Mouse (Mus musculus): ENCODE results near the gene Stx16. TPM values are rescaled to one million over a fixed set of nuclear protein-coding genes. Genes with fewer than 3 reads are reported as not detected.

Gene Stx16
- polyA plus RNA-seq, 1 experiment from 2014 or later = 9.2 TPM

DNA sequence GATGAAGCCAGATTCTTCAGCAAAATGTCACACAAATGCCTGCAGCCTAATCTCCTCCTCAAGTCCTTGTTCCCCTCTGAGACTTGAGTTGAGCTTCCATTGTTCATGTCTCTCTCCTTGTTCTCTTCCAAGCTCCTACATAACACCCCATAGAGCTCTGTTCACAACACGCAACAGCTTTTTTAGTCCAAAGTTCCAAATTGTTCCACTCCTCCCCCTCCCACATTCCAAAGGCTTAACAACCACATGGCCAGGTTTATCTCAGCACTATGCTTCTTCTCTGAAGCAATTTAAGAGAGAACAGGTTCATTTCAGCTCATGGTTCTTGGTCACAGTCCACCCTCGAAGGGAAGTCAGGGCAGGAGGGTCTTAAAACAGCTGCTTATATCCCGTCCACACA, 18.4 kb upstream of the Stx16 start:
- H3K27me3 ChIP-seq (replicated peaks; ENCODE audit: control insufficient read depth, insufficient read depth, low read length) = no peaks in the 10 kb centered on the region
- no peak for ATAC-seq (replicated peaks; ENCODE audit: low FRiP score, low TSS enrichment, low read depth)
- 84% methylated on average over 3 of the region's 3 CpGs for WGBS
- no peak overlapping the region for H3K4me2 ChIP-seq (ENCODE audit: low read length)
- H3K9me3 ChIP-seq (ENCODE audit: control insufficient read depth, low read length) = no peaks in the 10 kb centered on the region
- peak; percentile 47 for DNase-seq (ENCODE audit: low spot score)
- H3K4me1 ChIP-seq (replicated peaks; ENCODE audit: control insufficient read depth, insufficient read depth, low read length) = peaks cover 6% of the 10 kb centered on the region
- H3K36me3 ChIP-seq (ENCODE audit: control insufficient read depth, insufficient read depth, low read length) = no peaks in the 10 kb centered on the region
- H3K27ac ChIP-seq (ENCODE audit: low read depth) = no peak overlapping the region
- H3K4me3 ChIP-seq (ENCODE audit: low read depth, low read length) = no peak overlapping the region
- H3K9ac ChIP-seq (ENCODE audit: low read length) = no peak overlapping the region

DNA sequence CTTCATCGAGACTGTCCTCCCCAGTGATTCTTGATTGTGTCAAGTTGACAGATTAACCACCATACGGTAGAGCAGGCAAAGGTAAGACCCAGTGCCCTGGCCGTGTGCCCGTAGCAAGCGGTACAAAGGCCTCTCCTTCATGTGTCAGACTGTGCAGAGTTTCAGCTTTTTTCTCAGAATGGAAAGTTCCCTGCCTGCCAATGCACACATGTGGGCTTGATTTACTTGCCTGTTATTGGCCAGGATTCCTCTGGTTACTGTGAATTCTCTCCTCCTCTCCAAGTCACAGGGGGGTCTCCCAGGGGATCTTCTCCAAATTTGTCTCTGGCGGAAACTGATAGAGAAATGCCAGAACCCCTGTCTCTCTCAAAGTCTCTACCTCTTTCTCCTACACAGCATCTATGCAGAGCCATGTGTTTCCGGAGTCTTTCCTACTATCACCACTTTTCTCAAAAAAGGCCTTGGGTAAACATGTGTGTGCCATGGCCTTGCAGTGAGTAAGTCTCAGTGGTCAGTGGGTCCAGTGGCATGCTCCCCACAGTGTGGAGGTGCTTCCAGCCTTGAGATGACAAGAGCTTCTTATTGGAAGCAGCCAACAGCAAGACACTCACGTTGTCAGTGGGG, 17.7 kb upstream of the Stx16 start:
- H3K4me3 ChIP-seq (ENCODE audit: low read depth, low read length) = no peak overlapping the region
- H3K9me3 ChIP-seq (ENCODE audit: control insufficient read depth, low read length) = no peaks in the 10 kb centered on the region
- H3K27me3 ChIP-seq (replicated peaks; ENCODE audit: control insufficient read depth, insufficient read depth, low read length) = no peaks in the 10 kb centered on the region
- peaks cover 6% of the 10 kb centered on the region for H3K4me1 ChIP-seq (replicated peaks; ENCODE audit: control insufficient read depth, insufficient read depth, low read length)
- H3K36me3 ChIP-seq (ENCODE audit: control insufficient read depth, insufficient read depth, low read length) = no peaks in the 10 kb centered on the region
- WGBS = 57% methylated on average over 8 of the region's 8 CpGs
- DNase-seq (ENCODE audit: low spot score) = peak; percentile 55
- no peak overlapping the region for H3K4me2 ChIP-seq (ENCODE audit: low read length)
- peak overlapping the region; percentile 44 for H3K27ac ChIP-seq (ENCODE audit: low read depth)
- peak; percentile 47; the same call in 1 of the 2 replicates for ATAC-seq (replicated peaks; ENCODE audit: low FRiP score, low TSS enrichment, low read depth)
- H3K9ac ChIP-seq (ENCODE audit: low read length) = no peak overlapping the region

DNA sequence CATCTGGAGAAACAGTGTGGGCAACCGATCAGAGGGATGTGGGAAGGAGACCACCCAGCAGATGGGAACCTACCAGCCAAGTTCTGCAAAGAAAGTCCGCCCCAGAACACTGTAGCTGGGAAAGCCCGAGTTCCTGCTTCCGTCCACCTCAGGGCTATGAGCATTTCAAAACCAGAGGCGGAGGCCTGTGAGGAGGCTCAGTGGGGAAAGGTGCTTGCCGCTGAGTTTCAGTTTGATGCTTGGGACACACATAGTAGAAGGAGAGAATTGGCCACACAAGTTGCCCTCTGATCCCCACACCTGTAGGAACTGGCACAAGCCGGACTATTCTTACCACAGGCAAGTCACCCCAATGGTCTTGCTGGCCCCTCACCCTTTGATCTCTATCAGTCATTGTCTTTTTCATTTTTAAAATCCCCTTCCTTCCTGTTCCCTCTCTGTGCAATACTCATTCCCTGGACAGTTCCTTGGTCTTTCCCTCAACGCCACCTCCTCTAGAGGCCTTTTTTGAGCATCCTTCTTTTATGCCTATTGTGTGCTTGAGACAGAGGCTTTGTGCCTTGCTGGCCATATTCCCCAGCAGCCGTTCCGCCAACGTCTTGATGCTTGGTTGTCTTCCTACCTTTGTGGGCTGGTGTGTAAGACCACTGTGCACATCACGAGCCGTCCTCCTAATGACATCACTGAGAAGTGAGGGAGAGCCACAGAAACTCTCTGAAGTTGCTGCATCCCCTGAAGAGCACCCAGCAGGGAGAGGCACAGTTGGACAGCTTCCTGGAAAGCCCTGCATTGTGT, 16.3 kb upstream of the Stx16 start:
- Histone ChIP-seq H3K4me1 (replicated peaks; ENCODE audit: control insufficient read depth, insufficient read depth, low read length) (peaks cover 10% of the 10 kb centered on the region), H3K4me2 (ENCODE audit: low read length) (no peak overlapping the region), H3K36me3 (ENCODE audit: control insufficient read depth, insufficient read depth, low read length) (no peaks in the 10 kb centered on the region), H3K4me3 (ENCODE audit: low read depth, low read length) (no peak overlapping the region), H3K9me3 (ENCODE audit: control insufficient read depth, low read length) (no peaks in the 10 kb centered on the region), H3K9ac (ENCODE audit: low read length) (no peak overlapping the region), H3K27ac (ENCODE audit: low read depth) (no peak overlapping the region), H3K27me3 (replicated peaks; ENCODE audit: control insufficient read depth, insufficient read depth, low read length) (no peaks in the 10 kb centered on the region)
- WGBS = 92% methylated on average over 13 of the region's 13 CpGs
- no peak for ATAC-seq (replicated peaks; ENCODE audit: low FRiP score, low TSS enrichment, low read depth)
- no peak for DNase-seq (ENCODE audit: low spot score)

DNA sequence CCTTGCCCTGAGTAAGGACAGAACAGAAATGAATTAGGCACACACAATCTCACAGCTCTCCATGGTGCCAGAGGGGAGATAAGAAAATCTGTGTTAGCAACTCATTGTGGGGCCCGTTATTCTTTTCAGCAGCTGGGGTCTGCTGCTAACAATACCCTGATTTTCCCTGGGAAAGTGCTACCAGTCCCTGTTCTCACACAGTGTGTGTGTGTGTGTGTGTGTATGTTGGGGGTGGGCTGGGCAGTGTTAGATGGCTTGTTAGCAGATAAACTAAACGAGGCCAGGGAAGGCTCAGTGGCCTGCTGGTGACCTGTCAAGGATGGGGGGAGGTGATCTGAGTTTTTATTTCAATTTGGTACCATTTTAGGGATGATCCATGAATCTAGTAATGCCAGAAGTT, 14.9 kb upstream of the Stx16 start:
- no peaks in the 10 kb centered on the region for H3K27me3 ChIP-seq (replicated peaks; ENCODE audit: control insufficient read depth, insufficient read depth, low read length)
- 18% methylated on average over 2 of the region's 2 CpGs for WGBS
- ATAC-seq (replicated peaks; ENCODE audit: low FRiP score, low TSS enrichment, low read depth) (no peak), DNase-seq (ENCODE audit: low spot score) (peak; percentile 47)
- no peaks in the 10 kb centered on the region for H3K36me3 ChIP-seq (ENCODE audit: control insufficient read depth, insufficient read depth, low read length)
- H3K9me3 ChIP-seq (ENCODE audit: control insufficient read depth, low read length) = no peaks in the 10 kb centered on the region
- no peak overlapping the region for H3K9ac ChIP-seq (ENCODE audit: low read length)
- H3K4me3 ChIP-seq (ENCODE audit: low read depth, low read length) = no peak overlapping the region
- H3K4me1 ChIP-seq (replicated peaks; ENCODE audit: control insufficient read depth, insufficient read depth, low read length) = peaks cover 10% of the 10 kb centered on the region
- no peak overlapping the region for H3K4me2 ChIP-seq (ENCODE audit: low read length)
- H3K27ac ChIP-seq (ENCODE audit: low read depth) = no peak overlapping the region

DNA sequence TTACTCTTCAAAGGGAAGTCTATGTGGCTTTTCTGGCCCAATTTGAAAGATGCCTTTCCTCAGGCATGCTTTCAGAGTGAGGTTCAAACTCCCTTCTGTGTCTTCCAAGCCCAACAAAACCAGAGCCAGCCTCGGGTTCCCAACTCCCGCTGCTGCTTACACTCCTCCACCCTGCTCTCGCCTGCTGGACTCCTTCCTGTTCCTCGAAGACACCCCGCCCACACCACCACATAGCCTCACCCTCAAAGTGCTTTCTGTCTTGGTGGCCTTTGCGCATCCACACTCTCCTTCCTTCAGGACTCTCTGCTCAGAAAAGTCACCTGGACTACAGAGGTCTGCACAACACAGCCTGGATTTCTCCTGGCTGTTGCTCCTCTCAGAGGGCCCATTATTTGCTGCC, 13.0 kb upstream of the Stx16 start:
- peak; percentile 32 for DNase-seq (ENCODE audit: low spot score)
- Histone ChIP-seq H3K4me2 (ENCODE audit: low read length) (no peak overlapping the region), H3K27ac (ENCODE audit: low read depth) (no peak overlapping the region), H3K4me3 (ENCODE audit: low read depth, low read length) (no peak overlapping the region), H3K27me3 (replicated peaks; ENCODE audit: control insufficient read depth, insufficient read depth, low read length) (no peaks in the 10 kb centered on the region), H3K36me3 (ENCODE audit: control insufficient read depth, insufficient read depth, low read length) (no peaks in the 10 kb centered on the region), H3K9me3 (ENCODE audit: control insufficient read depth, low read length) (no peaks in the 10 kb centered on the region), H3K4me1 (replicated peaks; ENCODE audit: control insufficient read depth, insufficient read depth, low read length) (peaks cover 10% of the 10 kb centered on the region), H3K9ac (ENCODE audit: low read length) (no peak overlapping the region)
- 67% methylated on average over 6 of the region's 6 CpGs for WGBS
- no peak for ATAC-seq (replicated peaks; ENCODE audit: low FRiP score, low TSS enrichment, low read depth)

DNA sequence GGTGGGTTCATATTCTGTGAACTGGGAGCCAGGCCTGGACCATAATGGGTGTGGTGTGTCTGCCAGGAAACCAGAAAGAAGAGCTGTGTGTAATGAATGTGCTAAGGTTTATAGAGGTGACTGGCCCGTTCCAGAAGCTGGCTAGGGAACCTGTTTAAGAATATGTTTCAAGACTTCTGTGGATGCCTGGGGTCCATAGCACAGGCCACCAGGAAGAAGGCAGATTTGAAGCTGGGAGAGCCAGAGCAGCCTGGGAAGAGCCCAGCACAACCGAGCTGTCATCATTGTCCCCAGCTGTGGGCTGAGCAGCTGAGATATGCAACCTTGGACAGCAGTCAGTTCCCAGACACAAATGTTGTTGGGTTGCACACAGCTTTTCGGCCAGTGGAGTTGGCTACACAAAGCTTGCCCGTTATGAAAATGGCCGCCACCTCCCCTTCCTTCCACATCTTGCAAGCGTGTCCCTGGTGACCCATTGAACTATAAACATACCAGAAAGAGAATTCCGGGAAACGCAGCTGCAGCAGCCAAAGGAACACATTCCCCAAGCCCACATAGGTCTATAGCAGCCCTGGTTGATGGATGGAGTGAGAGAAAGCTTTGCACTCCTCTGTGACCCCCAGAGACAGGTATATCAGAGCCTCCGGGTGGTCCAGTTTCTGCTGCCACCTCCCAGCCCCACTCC, 12.4 kb upstream of the Stx16 start:
- no peak for DNase-seq (ENCODE audit: low spot score)
- Histone ChIP-seq H3K9me3 (ENCODE audit: control insufficient read depth, low read length) (no peaks in the 10 kb centered on the region), H3K4me3 (ENCODE audit: low read depth, low read length) (no peak overlapping the region), H3K9ac (ENCODE audit: low read length) (no peak overlapping the region), H3K36me3 (ENCODE audit: control insufficient read depth, insufficient read depth, low read length) (no peaks in the 10 kb centered on the region), H3K4me2 (ENCODE audit: low read length) (no peak overlapping the region), H3K27ac (ENCODE audit: low read depth) (no peak overlapping the region), H3K4me1 (replicated peaks; ENCODE audit: control insufficient read depth, insufficient read depth, low read length) (peaks cover 4% of the 10 kb centered on the region), H3K27me3 (replicated peaks; ENCODE audit: control insufficient read depth, insufficient read depth, low read length) (no peaks in the 10 kb centered on the region)
- ATAC-seq (replicated peaks; ENCODE audit: low FRiP score, low TSS enrichment, low read depth) = no peak
- WGBS = 37% methylated on average over 9 of the region's 9 CpGs

DNA sequence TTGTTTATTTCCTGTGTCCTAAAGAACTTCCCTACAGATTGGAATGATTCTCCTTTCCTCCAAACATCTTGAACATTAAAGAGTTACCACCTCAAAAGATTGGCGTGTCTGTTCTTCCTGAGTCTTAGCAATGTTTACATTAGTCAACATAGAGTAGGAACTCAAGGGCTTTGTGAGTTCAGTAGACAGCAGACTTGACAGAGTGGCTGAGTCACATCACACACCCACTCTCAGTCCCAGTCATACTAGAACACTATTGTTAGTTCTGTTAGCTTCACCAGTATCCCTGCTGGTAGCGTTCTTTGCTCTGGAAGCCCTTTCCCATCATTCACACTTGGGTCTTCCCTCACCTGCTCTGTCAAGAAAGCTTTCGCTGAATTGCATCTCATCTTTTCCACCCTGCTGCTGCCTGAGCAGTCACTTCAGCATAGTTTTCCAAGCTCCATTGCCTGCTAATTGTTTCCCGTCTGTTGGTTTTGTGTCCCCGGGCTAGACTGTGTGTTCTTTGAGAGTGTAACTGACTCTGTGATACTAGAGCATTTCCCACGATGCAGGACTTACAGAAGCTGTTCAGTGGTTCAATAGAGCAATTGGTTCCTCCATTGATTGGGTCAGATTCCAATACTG, 8.2 kb upstream of the Stx16 start:
- DNase-seq (ENCODE audit: low spot score) = no peak
- WGBS = 79% methylated on average over 6 of the region's 6 CpGs
- no peak overlapping the region for H3K27ac ChIP-seq (ENCODE audit: low read depth)
- H3K9ac ChIP-seq (ENCODE audit: low read length) = no peak overlapping the region
- H3K27me3 ChIP-seq (replicated peaks; ENCODE audit: control insufficient read depth, insufficient read depth, low read length) = no peaks in the 10 kb centered on the region
- peaks cover 4% of the 10 kb centered on the region; the same call in 1 of the 2 replicates for H3K4me1 ChIP-seq (replicated peaks; ENCODE audit: control insufficient read depth, insufficient read depth, low read length)
- H3K36me3 ChIP-seq (ENCODE audit: control insufficient read depth, insufficient read depth, low read length) = no peaks in the 10 kb centered on the region
- no peaks in the 10 kb centered on the region for H3K9me3 ChIP-seq (ENCODE audit: control insufficient read depth, low read length)
- ATAC-seq (replicated peaks; ENCODE audit: low FRiP score, low TSS enrichment, low read depth) = no peak
- no peak overlapping the region for H3K4me3 ChIP-seq (ENCODE audit: low read depth, low read length)
- H3K4me2 ChIP-seq (ENCODE audit: low read length) = no peak overlapping the region

DNA sequence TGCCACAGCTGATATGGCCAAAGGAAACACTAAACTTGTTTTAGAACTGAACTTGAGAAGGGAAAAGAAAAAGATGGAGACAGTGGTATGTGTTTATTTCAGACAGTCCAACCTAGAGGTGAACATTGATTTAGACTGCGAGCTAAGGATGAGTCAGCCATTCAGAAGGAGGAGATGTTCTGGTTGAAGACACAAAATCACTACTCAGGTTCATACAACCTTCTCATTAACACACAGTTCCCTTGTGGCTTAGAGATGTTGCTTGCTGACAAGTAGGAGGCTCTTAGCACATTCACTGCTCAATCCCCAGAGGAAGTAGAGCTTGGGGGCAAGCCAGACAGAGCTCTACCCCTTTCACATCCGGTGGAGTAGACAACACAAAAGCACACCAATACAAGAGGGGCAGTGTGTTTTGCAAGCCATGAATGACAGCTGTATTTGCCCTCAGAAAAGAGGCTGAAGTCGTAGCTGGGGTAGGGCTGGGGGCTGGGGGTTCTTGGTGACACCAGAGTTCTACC, 6.5 kb upstream of the Stx16 start:
- Histone ChIP-seq H3K4me2 (ENCODE audit: low read length) (no peak overlapping the region), H3K27me3 (replicated peaks; ENCODE audit: control insufficient read depth, insufficient read depth, low read length) (no peaks in the 10 kb centered on the region), H3K4me1 (replicated peaks; ENCODE audit: control insufficient read depth, insufficient read depth, low read length) (peaks cover 9% of the 10 kb centered on the region; the same call in 1 of the 2 replicates), H3K9me3 (ENCODE audit: control insufficient read depth, low read length) (no peaks in the 10 kb centered on the region), H3K36me3 (ENCODE audit: control insufficient read depth, insufficient read depth, low read length) (no peaks in the 10 kb centered on the region), H3K4me3 (ENCODE audit: low read depth, low read length) (no peak overlapping the region), H3K27ac (ENCODE audit: low read depth) (no peak overlapping the region), H3K9ac (ENCODE audit: low read length) (no peak overlapping the region)
- no peak for DNase-seq (ENCODE audit: low spot score)
- WGBS = 77% methylated on average over 3 of the region's 3 CpGs
- no peak for ATAC-seq (replicated peaks; ENCODE audit: low FRiP score, low TSS enrichment, low read depth)

Data from intestine, embryonic 14.5 days (tissue).